Mouse (Mus musculus) spleen, adult 2 months (tissue): ENCODE measurements around the gene A630095N17Rik. TPM values are rescaled to one million over a fixed set of nuclear protein-coding genes. Genes with fewer than 3 reads are reported as not detected.

Source experiments
- DNase-seq, 2 experiments: peaks; one replicate each; pipeline versions ENCODE4 v3.0.0 to v3.0.0-alpha.2; 2012 to 2021; ENCODE audit warnings: low spot score in 2 of 2, low read depth in 1 of 2
- H3K27ac ChIP-seq: fragments of 200-500 bp; 2 replicates; pipeline ENCODE4 v1.5.1; 2012; ENCODE audit warnings: low read length, inconsistent platforms; ENCODE audit not compliant: insufficient read depth
- H3K27me3 ChIP-seq: fragments of 200-500 bp; 2 replicates; pipeline ENCODE4 v1.6.1; 2012; ENCODE audit warnings: mild to moderate bottlenecking, moderate library complexity, low read length, inconsistent platforms; ENCODE audit not compliant: control insufficient read depth, insufficient read depth
- H3K36me3 ChIP-seq: fragments of 200-500 bp; 2 replicates; pipeline ENCODE4 v1.6.1; 2012; ENCODE audit warnings: mild to moderate bottlenecking, low read length, inconsistent platforms; ENCODE audit not compliant: control insufficient read depth, insufficient read depth
- H3K4me1 ChIP-seq: fragments of 200-500 bp; 2 replicates; pipeline ENCODE4 v1.6.1; 2011; ENCODE audit warnings: inconsistent platforms; ENCODE audit not compliant: control insufficient read depth, insufficient read depth, insufficient read length
- H3K4me3 ChIP-seq: fragments of 200-500 bp; 2 replicates; pipeline ENCODE4 v1.5.1; 2011; ENCODE audit warnings: mild to moderate bottlenecking, inconsistent platforms; ENCODE audit not compliant: insufficient read depth, insufficient read length; ENCODE audit errors: extremely low read depth
- CTCF ChIP-seq: fragments of 200-500 bp; IDR thresholded peaks from 2 replicates; pipeline ENCODE4 v1.5.1; 2011; ENCODE audit warnings: mild to moderate bottlenecking, inconsistent platforms; ENCODE audit not compliant: insufficient read depth, insufficient read length, insufficient replicate concordance; ENCODE audit errors: extremely low read depth
- POLR2A ChIP-seq: fragments of 200-500 bp; IDR thresholded peaks from 2 replicates; pipeline ENCODE4 v1.6.1; 2011; ENCODE audit warnings: low read depth, low read length, inconsistent platforms
- WGBS: fragments of 180-500 bp; shearing (Covaris S2); methylation state at CpG from one replicate; pipeline ENCODE4 v1.1.7; 2018; 5-methylcytosine and 5-hydroxymethylcytosine counted together
- polyA plus RNA-seq: library from polyadenylated mRNA; depleted of rRNA; stranded (reverse); fragments of >200 nt; gene quantifications from 2 replicates; pipeline ENCODE4 v1.2.3, GENCODE M21; 2012

The A630095N17Rik gene
- polyA plus RNA-seq, 1 experiment, result 0.19 TPM

GRCm38 (mm10) chr1:75192452-75192851, 39.5 kb downstream of the A630095N17Rik start:
- peaks cover 6% of the 10 kb centered on the region for H3K4me1 ChIP-seq
- no peaks in the 10 kb centered on the region for H3K27me3 ChIP-seq
- DNase-seq, result peak in 1 of 2 experiments; percentile 40
- TF ChIP-seq POLR2A, result no peak; the same call in 1 of the 2 replicates
- peak overlapping the region; percentile 97 for H3K4me3 ChIP-seq
- under 1% methylated on average over 19 of the region's 19 CpGs for WGBS
- H3K27ac ChIP-seq, result peak overlapping the region; percentile 81
- H3K36me3 ChIP-seq, result peaks cover 9% of the 10 kb centered on the region

- peak within 1 kb of the TSS; percentile 97 for H3K4me3 ChIP-seq
- H3K27ac ChIP-seq, result peak within 1 kb of the TSS; percentile 81
- peaks cover 10% of the 10 kb centered on the region for H3K36me3 ChIP-seq
- H3K4me1 ChIP-seq, result peaks cover 6% of the 10 kb centered on the region
- 1% methylated on average over 56 of the region's 56 CpGs for WGBS
- TF ChIP-seq POLR2A (no peak; the same call in none of the 2 replicates), CTCF (no peak)
- H3K27me3 ChIP-seq, result no peaks in the 10 kb centered on the region
- peak; percentile 92 to 93 for DNase-seq
These were observed 40.1 kb downstream of the A630095N17Rik start, which contains the start of the genes Ankzf1 and Atg9a for GRCm38 (mm10) chr1:75191622-75192402. Gene Ankzf1, plus strand, starts transcription at chr1:75192151. Gene Atg9a, minus strand, starts transcription at chr1:75192196.

- 51% methylated on average over 5 of the region's 5 CpGs for WGBS
- Histone ChIP-seq H3K4me3 (peak overlapping the region; percentile 97), H3K36me3 (peaks cover 10% of the 10 kb centered on the region), H3K27ac (peak overlapping the region; percentile 74; the same call in 1 of the 2 replicates), H3K27me3 (no peaks in the 10 kb centered on the region), H3K4me1 (peaks cover 6% of the 10 kb centered on the region)
- no peak for TF ChIP-seq CTCF
- no peak for TF ChIP-seq POLR2A
- no peak for DNase-seq
These were observed 40.7 kb downstream of the A630095N17Rik start for GRCm38 (mm10) chr1:75191258-75191621.

- Histone ChIP-seq H3K27ac (no peak overlapping the region), H3K4me3 (no peak overlapping the region), H3K36me3 (peaks cover 11% of the 10 kb centered on the region), H3K27me3 (no peaks in the 10 kb centered on the region), H3K4me1 (peaks cover 6% of the 10 kb centered on the region)
- TF ChIP-seq POLR2A, result no peak
- no peak for DNase-seq
- WGBS, result 76% methylated on average over 2 of the region's 2 CpGs
These were observed 41.3 kb downstream of the A630095N17Rik start for GRCm38 (mm10) chr1:75190577-75190976.

- no peak for DNase-seq
- Histone ChIP-seq H3K36me3 (peaks cover 19% of the 10 kb centered on the region), H3K27ac (no peak overlapping the region), H3K4me3 (no peak overlapping the region), H3K4me1 (peaks cover 6% of the 10 kb centered on the region), H3K27me3 (no peaks in the 10 kb centered on the region)
- 25% methylated on average over 2 of the region's 2 CpGs for WGBS
- TF ChIP-seq POLR2A (no peak), CTCF (no peak)
These were observed 43.9 kb downstream of the A630095N17Rik start for GRCm38 (mm10) chr1:75187914-75188483.

- no peak overlapping the region for H3K27ac ChIP-seq
These were observed 44.8 kb downstream of the A630095N17Rik start for GRCm38 (mm10) chr1:75187126-75187525.

GRCm38 (mm10) chr1:75185495-75185894, 46.4 kb downstream of the A630095N17Rik start:
- H3K36me3 ChIP-seq, result peaks cover 26% of the 10 kb centered on the region
- TF ChIP-seq POLR2A, result no peak
- no peak for TF ChIP-seq CTCF
- WGBS, result 98% methylated on average over 11 of the region's 11 CpGs
- H3K27me3 ChIP-seq, result no peaks in the 10 kb centered on the region
- H3K4me3 ChIP-seq, result no peak overlapping the region
- H3K27ac ChIP-seq, result no peak overlapping the region
- no peak for DNase-seq
- no peaks in the 10 kb centered on the region; the same call in 1 of the 2 replicates for H3K4me1 ChIP-seq

More at GRCm38 (mm10) chr1:75187126-75187525, 44.8 kb downstream of the A630095N17Rik start:
- no peak for DNase-seq
- no peak for TF ChIP-seq CTCF
- TF ChIP-seq POLR2A, result no peak
- Histone ChIP-seq H3K4me1 (peaks cover 6% of the 10 kb centered on the region), H3K4me3 (no peak overlapping the region), H3K27me3 (no peaks in the 10 kb centered on the region), H3K36me3 (peaks cover 26% of the 10 kb centered on the region)
